Mouse (Mus musculus): ENCODE measurements around the gene Gm21173. TPM values are rescaled to one million over a fixed set of nuclear protein-coding genes. Genes with fewer than 3 reads are reported as not detected.
"Not testable (repeated sequence)": the region's sequence is repeated elsewhere in the genome, so short reads cannot be mapped to it uniquely, and the experiment has no call there.

Gm21173 gene
- not detected in 2 replicates for polyA plus RNA-seq (2016; fragmentation: Nextera tagmentation; extraction: Ambion mirVana)

DNA sequence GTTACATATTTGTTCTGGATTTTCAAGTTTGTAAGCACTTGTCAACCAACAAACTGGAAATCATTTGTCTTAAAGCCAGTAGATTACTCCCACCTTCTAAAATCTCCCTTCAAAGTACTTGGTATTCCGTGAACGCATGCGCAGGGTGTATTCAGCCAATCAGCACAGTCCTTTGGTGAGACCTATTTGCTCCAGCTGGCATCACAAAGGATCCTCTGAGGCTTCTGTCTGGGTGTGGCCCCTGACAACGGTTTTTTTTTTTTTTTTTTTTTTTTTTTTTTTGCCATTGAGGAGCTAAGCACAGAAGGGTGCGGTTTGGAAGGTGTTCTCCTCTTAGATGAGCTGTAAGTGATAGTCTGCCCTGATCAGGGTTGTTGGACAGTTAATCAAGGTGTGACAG is at the start of gene Gm21173:
Gm21173 (plus strand) TSS at position 301 of the 400 bp plus-strand sequence.
- H3K27me3 ChIP-seq; H3K4me1 ChIP-seq; H3K4me3 ChIP-seq; H3K9ac ChIP-seq (replicated peaks); ATAC-seq (ENCODE audit: low FRiP score, low read depth); H3K9me3 ChIP-seq; H3K4me2 ChIP-seq (replicated peaks); H3K36me3 ChIP-seq; H3K27ac ChIP-seq (replicated peaks): not testable (repeated sequence)
- no CpG with 5 or more reads among the region's 5 CpGs for WGBS
